Mouse (Mus musculus) inflammation-experienced regulatory T-cells, adult 6 months (primary cell): Measurements from ENCODE around the gene Rnf43. TPM values are rescaled to one million over a fixed set of nuclear protein-coding genes. Genes with fewer than 3 reads are reported as not detected.

ENCODE experiments used
- ATAC-seq: one replicate; pipeline ENCODE4 v1.8.0; 2017
- polyA plus RNA-seq, 3 experiments: library from polyadenylated mRNA; unstranded; fragments of 100-300 nt; shearing (Covaris generic); gene quantifications; one replicate each; pipeline ENCODE4 v1.2.1; 2017

Gene Rnf43
- polyA plus RNA-seq, 3 experiments from 2014 or later: 35.2 to 53.0 (median 47.2) TPM

DNA sequence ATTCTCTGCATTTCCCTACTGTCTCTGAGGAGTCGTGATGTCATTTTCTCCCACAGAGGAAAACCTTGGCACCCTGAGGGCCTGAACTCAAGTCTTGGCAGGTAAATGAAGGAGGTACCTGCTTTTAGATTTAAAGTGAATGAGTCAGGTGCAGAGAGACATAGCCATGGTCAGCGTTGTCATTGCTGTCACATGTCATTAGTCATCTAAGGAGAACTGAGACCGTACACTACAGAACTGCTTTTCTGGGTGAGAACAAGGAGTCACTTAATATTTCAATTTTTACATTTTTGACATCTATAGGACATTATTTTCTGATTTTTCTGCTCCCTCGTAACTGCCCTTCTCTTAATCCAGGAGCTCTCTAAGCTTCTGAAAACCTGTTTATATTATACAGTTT is 16.0 kb downstream of the Rnf43 start:
- no peak for ATAC-seq

DNA sequence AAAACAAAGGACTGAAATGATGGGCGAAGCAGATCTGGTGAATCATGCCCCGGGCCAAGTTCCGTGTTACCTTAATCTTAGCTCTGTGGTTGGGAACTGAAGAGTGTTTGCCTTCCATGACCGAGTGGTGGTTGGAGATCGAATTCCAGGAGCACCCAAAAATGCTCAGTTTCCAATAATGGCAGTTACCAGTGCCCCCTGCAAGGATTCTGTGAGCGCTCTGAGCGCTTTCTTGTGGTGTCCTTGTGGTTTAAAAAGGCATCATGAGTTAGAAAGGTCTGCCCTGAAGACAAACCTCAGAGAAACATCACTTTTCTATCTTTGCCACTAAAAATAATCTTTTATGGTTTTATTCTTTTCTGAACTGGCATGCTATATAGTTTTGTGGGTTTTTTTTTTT is 16.5 kb downstream of the Rnf43 start:
- ATAC-seq: no peak

DNA sequence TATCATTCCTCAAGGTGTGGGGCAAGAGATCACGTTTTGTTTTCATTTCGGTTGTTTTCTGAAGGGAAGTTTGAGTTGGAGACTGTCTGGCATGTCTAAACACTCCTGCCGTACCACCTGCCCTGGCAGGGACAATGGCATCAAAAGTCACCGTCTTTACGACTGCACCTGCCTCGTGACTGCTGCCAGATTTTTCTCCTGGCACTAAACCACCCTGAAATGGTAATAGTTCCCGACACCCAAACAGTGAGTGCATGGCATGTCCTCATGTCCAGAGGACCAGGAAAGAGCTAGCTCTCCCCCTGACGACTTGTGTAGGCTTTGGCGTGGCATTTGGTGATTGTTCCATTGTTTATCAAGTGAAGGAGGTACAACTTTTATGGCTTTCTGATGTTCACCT is 18.3 kb downstream of the Rnf43 start:
- ATAC-seq: no peak

- no peak for ATAC-seq
Observed at GRCm38 (mm10) chr11:87682096-87682495, 19.6 kb downstream of the Rnf43 start.

GRCm38 (mm10) chr11:87682838-87683571 is 20.5 kb downstream of the Rnf43 start:
- no peak for ATAC-seq

DNA sequence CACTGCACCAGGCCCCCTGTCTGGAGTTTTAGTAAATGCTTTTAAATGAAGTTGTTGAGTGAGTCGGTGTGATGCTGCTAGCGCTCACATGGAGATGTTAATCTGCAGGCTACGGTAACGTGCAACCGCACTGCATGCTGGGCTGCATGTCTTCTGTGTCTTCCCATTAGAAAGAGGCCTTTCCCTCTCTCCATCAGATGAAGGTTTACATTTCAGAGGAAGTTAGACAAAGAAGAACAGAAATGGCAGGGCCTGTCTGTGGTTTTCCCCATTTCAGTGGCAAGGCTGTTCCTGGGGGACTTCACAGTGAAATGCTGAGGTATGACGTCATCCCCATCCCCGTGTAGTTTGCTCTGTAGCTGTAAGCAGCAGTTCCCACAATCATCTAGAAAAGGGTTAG is 23.9 kb downstream of the Rnf43 start:
- peak; percentile 56 for ATAC-seq

- no peak for ATAC-seq
Observed at GRCm38 (mm10) chr11:87687246-87688225, 25.0 kb downstream of the Rnf43 start.

- no peak for ATAC-seq
Observed at GRCm38 (mm10) chr11:87688478-87689203, 26.1 kb downstream of the Rnf43 start.

- ATAC-seq: no peak
Observed at GRCm38 (mm10) chr11:87689402-87689808, 26.9 kb downstream of the Rnf43 start.

GRCm38 (mm10) chr11:87690054-87690740 is 27.7 kb downstream of the Rnf43 start:
- ATAC-seq: peak; percentile 66

DNA sequence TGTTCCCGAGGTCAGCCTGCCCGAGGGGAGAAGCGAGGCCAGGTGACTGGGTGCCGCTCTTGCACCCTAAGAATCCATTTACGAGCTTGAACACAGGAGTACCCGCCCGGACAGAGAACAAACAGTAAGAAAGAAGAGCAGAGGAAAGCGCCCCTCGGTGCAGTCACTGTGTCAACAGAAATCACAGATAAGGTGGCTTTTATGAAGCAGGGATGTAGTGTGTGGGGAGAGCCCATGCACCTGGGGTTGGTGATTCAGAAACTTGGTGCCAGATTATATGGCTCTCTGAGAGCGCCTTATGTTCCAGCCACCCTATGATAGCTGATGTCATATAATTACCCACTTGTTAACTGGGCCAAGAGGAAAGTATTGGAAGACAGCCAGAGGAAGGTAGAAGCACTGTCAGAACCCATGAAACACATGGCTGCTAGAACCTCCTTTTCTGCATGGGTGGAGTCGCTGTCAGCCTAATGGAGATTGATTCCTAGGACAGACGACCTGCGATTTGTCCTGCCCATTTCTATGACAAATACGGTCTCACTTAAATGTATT is 34.7 kb downstream of the Rnf43 start:
- ATAC-seq: no peak

- ATAC-seq: no peak
Observed at GRCm38 (mm10) chr11:87698126-87698525, 35.6 kb downstream of the Rnf43 start.

DNA sequence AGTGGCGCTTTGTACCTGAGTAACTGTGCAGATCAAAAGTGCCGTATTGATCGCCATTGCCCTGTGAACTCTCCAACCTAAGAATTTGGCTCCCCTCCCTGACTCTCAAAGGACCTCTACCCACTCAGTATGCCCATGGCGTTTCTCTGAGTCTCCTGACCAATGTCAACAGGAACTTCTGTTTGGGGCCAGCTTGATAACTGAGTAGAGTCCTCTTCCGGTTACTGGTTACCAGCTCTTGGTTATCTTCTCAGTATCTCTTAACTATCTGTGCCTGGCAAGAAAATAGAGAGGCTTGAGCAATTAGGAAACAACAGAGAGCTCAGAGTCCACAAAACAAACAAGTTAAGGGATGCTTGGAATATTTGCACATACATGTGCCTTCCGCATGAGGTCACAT is 38.6 kb downstream of the Rnf43 start:
- no peak for ATAC-seq

- peak; percentile 48 for ATAC-seq
Observed at GRCm38 (mm10) chr11:87701877-87702620, 39.5 kb downstream of the Rnf43 start.

DNA sequence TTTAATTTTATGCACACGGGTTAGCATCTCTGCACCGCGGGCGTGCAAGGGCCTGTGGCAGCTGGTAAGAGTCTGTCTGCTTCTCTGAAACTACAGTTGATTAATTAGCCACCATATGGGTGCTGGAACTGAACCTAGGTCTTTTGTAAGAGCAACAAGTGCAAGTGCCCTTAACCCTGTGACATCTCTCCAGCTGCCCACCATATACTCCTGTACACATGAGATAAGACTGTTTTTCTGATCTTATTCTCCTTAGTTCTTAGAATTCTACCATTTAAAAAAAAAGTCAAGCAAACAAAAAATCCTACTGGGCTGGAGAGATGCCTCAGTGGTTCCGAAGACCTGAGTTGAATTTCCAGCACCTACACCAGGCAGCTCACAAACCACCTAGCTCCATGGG is 41.1 kb downstream of the Rnf43 start:
- no peak for ATAC-seq

GRCm38 (mm10) chr11:87704289-87704688 is 41.8 kb downstream of the Rnf43 start:
- no peak for ATAC-seq

DNA sequence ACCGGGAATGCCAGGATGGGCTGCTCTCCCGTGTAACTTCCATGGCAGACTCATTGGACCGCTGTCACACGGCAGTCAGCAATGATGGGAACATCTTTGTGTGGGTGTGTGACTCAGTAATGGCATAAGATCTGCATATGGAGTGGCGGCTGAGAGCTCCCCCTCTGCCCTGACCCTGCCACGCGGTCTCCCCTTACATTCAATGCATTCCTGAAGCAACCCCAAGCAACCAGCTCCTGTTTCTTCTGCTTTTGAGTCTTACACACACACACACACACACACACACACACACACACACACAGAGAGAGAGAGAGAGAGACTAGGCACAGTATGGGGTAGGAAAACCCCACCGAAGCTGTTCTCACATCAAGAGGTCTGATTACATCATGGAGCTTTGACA is 45.0 kb downstream of the Rnf43 start:
- ATAC-seq: no peak

DNA sequence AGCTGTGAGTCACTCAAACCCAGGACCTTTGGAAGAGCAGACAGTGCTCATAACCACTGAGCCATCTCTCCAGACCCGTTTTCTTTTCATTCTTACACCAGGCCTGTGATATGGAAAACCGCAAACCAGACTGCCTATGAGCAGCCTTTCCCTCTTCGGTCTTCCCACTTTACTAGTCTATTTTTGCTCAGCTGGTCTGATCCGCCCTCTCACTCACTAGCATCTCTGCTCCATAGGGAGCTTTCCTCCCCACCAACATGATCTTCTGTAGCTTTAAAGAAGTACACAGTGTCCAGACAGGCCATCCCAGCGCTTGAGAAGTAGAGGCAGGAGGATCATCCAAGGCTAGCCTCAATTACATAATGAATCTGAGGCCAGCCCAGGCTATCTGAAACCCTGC is 46.5 kb downstream of the Rnf43 start:
- no peak for ATAC-seq

GRCm38 (mm10) chr11:87709513-87710261 is 47.2 kb downstream of the Rnf43 start:
- ATAC-seq: no peak

GRCm38 (mm10) chr11:87710262-87710615 is 47.7 kb downstream of the Rnf43 start:
- ATAC-seq: no peak

DNA sequence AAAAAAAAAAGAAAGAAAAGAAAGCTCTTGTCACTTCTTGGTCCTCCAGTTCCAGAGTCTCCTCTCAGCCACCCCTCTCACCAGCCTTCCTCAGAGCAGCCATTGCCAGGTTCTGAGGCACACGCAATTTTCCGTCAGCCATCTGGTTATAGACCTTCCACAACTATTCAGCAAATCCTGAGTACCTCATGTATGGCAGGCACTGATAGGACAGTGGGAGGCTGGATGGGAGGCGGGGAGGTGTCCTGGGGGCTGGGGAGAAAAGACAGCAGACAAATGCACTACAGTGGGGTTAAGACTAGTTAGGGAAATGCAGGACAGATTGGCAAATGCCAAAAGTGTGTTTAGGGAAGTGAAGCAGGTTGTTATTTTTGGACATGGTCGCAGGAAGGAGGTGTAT is 49.7 kb downstream of the Rnf43 start:
- ATAC-seq: no peak
